Mouse (Mus musculus): ENCODE measurements around the gene Parp16. TPM values are rescaled to one million over a fixed set of nuclear protein-coding genes. Genes with fewer than 3 reads are reported as not detected.
"Not testable (repeated sequence)": the region's sequence is repeated elsewhere in the genome, so short reads cannot be mapped to it uniquely, and the experiment has no call there.

The Parp16 gene
- polyA plus RNA-seq, 1 experiment from 2014 or later: 8.3 TPM

- H3K27ac ChIP-seq (ENCODE audit: low read depth, low read length): peak overlapping the region; percentile 87
- peak overlapping the region; percentile 82 for H3K4me2 ChIP-seq (ENCODE audit: low read length)
- H3K27me3 ChIP-seq (replicated peaks; ENCODE audit: control insufficient read depth, insufficient read depth, low read length): no peaks in the 10 kb centered on the region
- H3K36me3 ChIP-seq (ENCODE audit: control insufficient read depth, insufficient read depth, low read length): no peaks in the 10 kb centered on the region
- WGBS: 9% methylated on average over 31 of the region's 31 CpGs
- H3K9ac ChIP-seq (ENCODE audit: low read depth, low read length): peak overlapping the region; percentile 78
- 0 out of 2 replicates have a peak, but pooled peaks cover 2% of the 10 kb centered on the region for H3K4me1 ChIP-seq (ENCODE audit: control insufficient read depth, insufficient read depth, low read depth, low read length)
- H3K9me3 ChIP-seq (ENCODE audit: control insufficient read depth, low read length): no peaks in the 10 kb centered on the region
- ATAC-seq: no peak
- H3K4me3 ChIP-seq (ENCODE audit: low read length): peak overlapping the region; percentile 51
These were observed 20.5 kb downstream of the Parp16 start for GRCm38 (mm10) chr9:65215494-65216126.

DNA sequence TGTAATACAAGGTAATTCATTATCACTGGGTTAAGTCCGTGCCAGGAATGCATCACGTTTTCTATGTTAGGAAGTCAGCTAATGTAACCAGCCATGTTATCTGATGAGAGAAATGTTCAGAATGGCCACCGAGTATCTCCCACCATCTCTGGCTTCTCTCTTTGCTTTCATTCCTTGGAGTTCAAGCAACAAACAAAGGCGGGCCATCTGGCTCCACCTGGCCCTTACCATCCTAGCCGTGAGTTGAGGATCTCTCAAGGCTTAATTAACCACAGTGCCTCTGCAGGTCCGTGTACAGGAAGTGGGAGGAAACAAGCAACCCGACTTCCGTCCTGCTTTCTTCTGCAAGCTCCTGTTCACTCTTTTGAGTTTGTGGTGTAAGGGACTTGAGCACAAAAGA lies 21.8 kb downstream of the Parp16 start:
- no peak for ATAC-seq
- Histone ChIP-seq H3K4me2 (ENCODE audit: low read length) (no peak overlapping the region), H3K4me3 (ENCODE audit: low read length) (no peak overlapping the region), H3K9ac (ENCODE audit: low read depth, low read length) (no peak overlapping the region), H3K9me3 (ENCODE audit: control insufficient read depth, low read length) (no peaks in the 10 kb centered on the region), H3K27ac (ENCODE audit: low read depth, low read length) (no peak overlapping the region), H3K27me3 (replicated peaks; ENCODE audit: control insufficient read depth, insufficient read depth, low read length) (no peaks in the 10 kb centered on the region), H3K4me1 (ENCODE audit: control insufficient read depth, insufficient read depth, low read depth, low read length) (0 out of 2 replicates have a peak, but pooled peaks cover 2% of the 10 kb centered on the region), H3K36me3 (ENCODE audit: control insufficient read depth, insufficient read depth, low read length) (no peaks in the 10 kb centered on the region)
- WGBS: 75% methylated on average over 8 of the region's 8 CpGs

GRCm38 (mm10) chr9:65217661-65218060 lies 22.5 kb downstream of the Parp16 start:
- ATAC-seq: no peak
- no peak overlapping the region for H3K27ac ChIP-seq (ENCODE audit: low read depth, low read length)
- H3K36me3 ChIP-seq (ENCODE audit: control insufficient read depth, insufficient read depth, low read length): no peaks in the 10 kb centered on the region
- no peaks in the 10 kb centered on the region for H3K9me3 ChIP-seq (ENCODE audit: control insufficient read depth, low read length)
- H3K9ac ChIP-seq (ENCODE audit: low read depth, low read length): peak overlapping the region; percentile 17; the same call in 1 of the 2 replicates
- H3K27me3 ChIP-seq (replicated peaks; ENCODE audit: control insufficient read depth, insufficient read depth, low read length): no peaks in the 10 kb centered on the region
- 70% methylated on average over 6 of the region's 6 CpGs for WGBS
- no peak overlapping the region for H3K4me3 ChIP-seq (ENCODE audit: low read length)
- 0 out of 2 replicates have a peak, but pooled peaks cover 2% of the 10 kb centered on the region for H3K4me1 ChIP-seq (ENCODE audit: control insufficient read depth, insufficient read depth, low read depth, low read length)
- no peak overlapping the region for H3K4me2 ChIP-seq (ENCODE audit: low read length)

GRCm38 (mm10) chr9:65218916-65219315 lies 23.8 kb downstream of the Parp16 start:
- Histone ChIP-seq H3K36me3 (ENCODE audit: control insufficient read depth, insufficient read depth, low read length) (no peaks in the 10 kb centered on the region), H3K9ac (ENCODE audit: low read depth, low read length) (no peak overlapping the region)
- no peak for ATAC-seq

DNA sequence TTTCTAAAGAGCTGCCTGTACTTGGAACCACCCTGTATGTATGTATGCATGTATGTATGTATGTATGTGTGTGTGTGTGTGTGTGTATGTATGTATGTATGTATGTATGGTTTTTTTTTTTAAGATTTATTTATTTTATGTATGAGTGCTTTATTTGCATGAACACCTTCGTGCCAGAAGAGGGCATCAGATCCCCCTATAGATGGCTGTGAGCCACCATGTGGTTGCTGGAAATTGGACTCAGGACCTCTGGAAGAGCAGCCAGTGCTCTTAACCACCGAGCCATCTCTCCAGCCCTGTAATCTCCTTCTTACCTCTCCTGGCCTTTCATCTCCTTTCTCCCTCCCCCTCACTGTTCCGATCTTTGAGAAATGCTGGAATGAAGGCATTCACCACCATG lies 25.2 kb downstream of the Parp16 start:
- not testable (repeated sequence) for H3K27me3 ChIP-seq (replicated peaks; ENCODE audit: control insufficient read depth, insufficient read depth, low read length); H3K9ac ChIP-seq (ENCODE audit: low read depth, low read length); H3K36me3 ChIP-seq (ENCODE audit: control insufficient read depth, insufficient read depth, low read length); H3K4me2 ChIP-seq (ENCODE audit: low read length); ATAC-seq; H3K9me3 ChIP-seq (ENCODE audit: control insufficient read depth, low read length); H3K4me1 ChIP-seq (ENCODE audit: control insufficient read depth, insufficient read depth, low read depth, low read length); H3K27ac ChIP-seq (ENCODE audit: low read depth, low read length); H3K4me3 ChIP-seq (ENCODE audit: low read length)
- WGBS: 48% methylated on average over 3 of the region's 3 CpGs

More at GRCm38 (mm10) chr9:65218916-65219315, 23.8 kb downstream of the Parp16 start:
- 0 out of 2 replicates have a peak, but pooled peaks cover 2% of the 10 kb centered on the region for H3K4me1 ChIP-seq (ENCODE audit: control insufficient read depth, insufficient read depth, low read depth, low read length)
- no peaks in the 10 kb centered on the region for H3K27me3 ChIP-seq (replicated peaks; ENCODE audit: control insufficient read depth, insufficient read depth, low read length)
- no peaks in the 10 kb centered on the region for H3K9me3 ChIP-seq (ENCODE audit: control insufficient read depth, low read length)
- H3K4me2 ChIP-seq (ENCODE audit: low read length): no peak overlapping the region
- H3K4me3 ChIP-seq (ENCODE audit: low read length): no peak overlapping the region
- WGBS: 47% methylated on average over 1 of the region's 1 CpGs
- H3K27ac ChIP-seq (ENCODE audit: low read depth, low read length): no peak overlapping the region

GRCm38 (mm10) chr9:65223927-65224326 lies 28.8 kb downstream of the Parp16 start:
- H3K27me3 ChIP-seq (replicated peaks; ENCODE audit: control insufficient read depth, insufficient read depth, low read length): no peaks in the 10 kb centered on the region
- H3K4me2 ChIP-seq (ENCODE audit: low read length): no peak overlapping the region
- H3K36me3 ChIP-seq (ENCODE audit: control insufficient read depth, insufficient read depth, low read length): no peaks in the 10 kb centered on the region; the same call in 1 of the 2 replicates
- H3K4me3 ChIP-seq (ENCODE audit: low read length): no peak overlapping the region
- H3K9ac ChIP-seq (ENCODE audit: low read depth, low read length): no peak overlapping the region
- H3K27ac ChIP-seq (ENCODE audit: low read depth, low read length): no peak overlapping the region
- H3K4me1 ChIP-seq (ENCODE audit: control insufficient read depth, insufficient read depth, low read depth, low read length): no peaks in the 10 kb centered on the region
- WGBS: 86% methylated on average over 6 of the region's 6 CpGs
- ATAC-seq: no peak
- no peaks in the 10 kb centered on the region for H3K9me3 ChIP-seq (ENCODE audit: control insufficient read depth, low read length)

DNA sequence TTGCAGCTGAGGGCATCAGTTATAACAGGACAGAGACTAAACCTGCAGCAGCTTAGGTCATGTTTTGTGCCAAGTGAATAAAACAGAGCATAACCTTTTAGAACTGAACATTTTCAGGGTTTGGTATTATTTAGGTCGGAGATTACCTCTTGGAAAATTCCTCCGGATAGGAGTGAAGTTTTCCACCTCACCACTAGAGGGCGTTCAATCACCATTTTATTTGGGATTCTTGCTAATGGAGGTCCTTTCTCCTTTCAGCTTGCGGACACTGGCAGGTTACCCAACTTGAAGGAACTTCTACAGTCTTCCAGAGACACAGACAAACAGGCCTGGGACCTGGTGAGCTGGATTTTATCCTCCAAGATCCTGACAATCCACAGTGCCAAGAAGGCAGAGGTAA lies 30.6 kb downstream of the Parp16 start:
- no peak for ATAC-seq
- H3K4me3 ChIP-seq (ENCODE audit: low read length): no peak overlapping the region
- no peak overlapping the region for H3K9ac ChIP-seq (ENCODE audit: low read depth, low read length)
- WGBS: 36% methylated on average over 4 of the region's 4 CpGs
- no peaks in the 10 kb centered on the region for H3K4me1 ChIP-seq (ENCODE audit: control insufficient read depth, insufficient read depth, low read depth, low read length)
- no peaks in the 10 kb centered on the region for H3K27me3 ChIP-seq (replicated peaks; ENCODE audit: control insufficient read depth, insufficient read depth, low read length)
- H3K27ac ChIP-seq (ENCODE audit: low read depth, low read length): no peak overlapping the region
- no peaks in the 10 kb centered on the region for H3K9me3 ChIP-seq (ENCODE audit: control insufficient read depth, low read length)
- peaks cover 5% of the 10 kb centered on the region; the same call in 1 of the 2 replicates for H3K36me3 ChIP-seq (ENCODE audit: control insufficient read depth, insufficient read depth, low read length)
- H3K4me2 ChIP-seq (ENCODE audit: low read length): no peak overlapping the region

DNA sequence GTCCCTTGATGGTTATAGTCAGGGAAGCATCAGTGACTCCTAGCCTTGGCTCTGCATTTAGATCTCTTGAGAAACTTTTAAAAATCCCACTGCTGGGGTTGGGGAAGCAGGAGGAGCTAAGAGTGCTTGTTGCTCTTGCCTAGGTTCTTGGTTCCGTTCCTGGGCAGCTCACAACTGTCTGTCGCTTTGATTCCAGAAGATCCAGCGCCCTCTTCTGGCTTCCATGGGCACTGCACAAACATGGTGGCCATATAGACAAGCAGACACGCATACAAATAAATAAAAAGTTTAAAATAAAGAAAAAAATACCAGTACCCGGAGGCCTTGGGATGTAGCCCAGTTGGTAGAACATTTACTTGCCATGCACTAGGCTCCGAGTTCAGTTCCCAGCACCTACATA lies 35.1 kb downstream of the Parp16 start:
- H3K9me3 ChIP-seq (ENCODE audit: control insufficient read depth, low read length): no peaks in the 10 kb centered on the region
- no peaks in the 10 kb centered on the region for H3K27me3 ChIP-seq (replicated peaks; ENCODE audit: control insufficient read depth, insufficient read depth, low read length)
- no peak for ATAC-seq
- H3K36me3 ChIP-seq (ENCODE audit: control insufficient read depth, insufficient read depth, low read length): peaks cover 8% of the 10 kb centered on the region
- WGBS: 70% methylated on average over 6 of the region's 6 CpGs
- no peak overlapping the region for H3K4me3 ChIP-seq (ENCODE audit: low read length)
- H3K4me1 ChIP-seq (ENCODE audit: control insufficient read depth, insufficient read depth, low read depth, low read length): no peaks in the 10 kb centered on the region
- no peak overlapping the region for H3K9ac ChIP-seq (ENCODE audit: low read depth, low read length)
- no peak overlapping the region for H3K4me2 ChIP-seq (ENCODE audit: low read length)
- H3K27ac ChIP-seq (ENCODE audit: low read depth, low read length): no peak overlapping the region

DNA sequence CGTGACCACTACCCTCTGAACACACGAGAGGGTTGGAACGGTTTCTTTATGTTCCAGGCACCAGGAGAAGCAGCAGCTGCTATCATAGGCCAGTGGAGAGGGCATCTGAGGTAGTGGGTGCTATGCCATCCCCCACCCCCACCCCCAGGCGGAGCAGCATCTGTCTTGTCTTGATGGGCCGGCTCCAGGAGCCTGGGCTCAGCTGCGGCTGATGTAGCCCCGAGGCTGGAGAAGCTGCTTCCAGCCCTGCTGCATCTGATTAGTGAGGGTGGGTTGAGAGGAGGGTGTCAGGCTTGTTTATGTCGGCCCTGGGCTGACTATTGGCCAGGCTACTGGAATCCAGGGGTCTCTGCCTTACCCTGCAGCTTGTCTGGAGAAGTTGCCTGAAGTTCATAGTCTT lies 36.1 kb downstream of the Parp16 start:
- Histone ChIP-seq H3K9ac (ENCODE audit: low read depth, low read length) (no peak overlapping the region; the same call in 1 of the 2 replicates), H3K27me3 (replicated peaks; ENCODE audit: control insufficient read depth, insufficient read depth, low read length) (no peaks in the 10 kb centered on the region), H3K9me3 (ENCODE audit: control insufficient read depth, low read length) (no peaks in the 10 kb centered on the region), H3K4me2 (ENCODE audit: low read length) (no peak overlapping the region), H3K4me1 (ENCODE audit: control insufficient read depth, insufficient read depth, low read depth, low read length) (no peaks in the 10 kb centered on the region), H3K36me3 (ENCODE audit: control insufficient read depth, insufficient read depth, low read length) (peaks cover 8% of the 10 kb centered on the region), H3K4me3 (ENCODE audit: low read length) (no peak overlapping the region), H3K27ac (ENCODE audit: low read depth, low read length) (no peak overlapping the region)
- WGBS: 31% methylated on average over 8 of the region's 8 CpGs
- 0 out of 2 replicates have a peak, but pooled peaks have one; percentile 48 for ATAC-seq
